Mouse (Mus musculus): ENCODE measurements around the gene Rnf128.

The Rnf128 gene

GRCm38 (mm10) chrX:139622071-139622470, 59.0 kb downstream of the Rnf128 start:
- in situ Hi-C loops (cut with MboI, MseI) = loop anchor here in 1 of 2 experiments (10.0 kb wide), 1 partner anchor 597 kb away; no protein-coding TSS in a partner anchor

- in situ Hi-C loops (cut with MboI, MseI) = no loop called here
Observed at GRCm38 (mm10) chrX:139634758-139635157, 71.6 kb downstream of the Rnf128 start.

- in situ Hi-C loops (cut with MboI, MseI) = no loop called here
Observed at GRCm38 (mm10) chrX:139639744-139640143, 76.6 kb downstream of the Rnf128 start.

GRCm38 (mm10) chrX:139640418-139640817, 77.3 kb downstream of the Rnf128 start:
- in situ Hi-C loops (cut with MboI, MseI) = no loop called here

GRCm38 (mm10) chrX:139652226-139652625, 89.1 kb downstream of the Rnf128 start:
- in situ Hi-C loops (cut with MboI, MseI) = loop anchor here in 1 of 2 experiments (5.0 kb wide), 1 partner anchor 290 kb away; no protein-coding TSS in a partner anchor

GRCm38 (mm10) chrX:139653292-139653691, 90.2 kb downstream of the Rnf128 start:
- in situ Hi-C loops (cut with MboI, MseI) = loop anchor here in 1 of 2 experiments (5.0 kb wide), 1 partner anchor 289 kb away; no protein-coding TSS in a partner anchor

- in situ Hi-C loops (cut with MboI, MseI) = loop anchor here in 1 of 2 experiments (5.0 kb wide), 2 partner anchors 222 to 288 kb away; no protein-coding TSS in a partner anchor
Observed at GRCm38 (mm10) chrX:139654350-139655063, 91.4 kb downstream of the Rnf128 start.

- in situ Hi-C loops (cut with MboI, MseI) = no loop called here
Observed at GRCm38 (mm10) chrX:139662111-139662510, 99.0 kb downstream of the Rnf128 start.

- in situ Hi-C loops (cut with MboI, MseI) = no loop called here
Observed at GRCm38 (mm10) chrX:139665829-139666228, 102.7 kb downstream of the Rnf128 start.

GRCm38 (mm10) chrX:139684410-139684774, 121.3 kb downstream of the Rnf128 start:
- in situ Hi-C loops (cut with MboI, MseI) = no loop called here

- in situ Hi-C loops (cut with MboI, MseI) = no loop called here
Observed at GRCm38 (mm10) chrX:139684775-139685695, 121.9 kb downstream of the Rnf128 start, which contains the start of gene Tbc1d8b. Tbc1d8b (plus strand) TSS chrX:139684996.

GRCm38 (mm10) chrX:139714381-139714780, 151.3 kb downstream of the Rnf128 start, which contains the start of gene Gm15013:
Gm15013 (minus strand) TSS chrX:139714481.
- in situ Hi-C loops (cut with MboI, MseI) = no loop called here

- in situ Hi-C loops (cut with MboI, MseI) = no loop called here
Observed at GRCm38 (mm10) chrX:139722350-139722749, 159.2 kb downstream of the Rnf128 start.

Data from T-helper 17 cell (primary cell).